Mouse (Mus musculus) cerebellum, adult 2 months (tissue): ENCODE results near the gene Zbtb22.

ENCODE experiments used
- CTCF ChIP-seq: fragments of 200-500 bp; IDR thresholded peaks from 2 replicates; pipeline ENCODE4 v1.5.1; 2011; ENCODE audit warnings: low read depth, mild to moderate bottlenecking, control low read depth, low read length, moderate library complexity, borderline replicate concordance; ENCODE audit not compliant: insufficient read depth
- POLR2A ChIP-seq: fragments of 200-500 bp; IDR thresholded peaks from 2 replicates; pipeline ENCODE4 v1.6.1; 2011; ENCODE audit warnings: low read length, control low read depth, borderline replicate concordance; ENCODE audit not compliant: insufficient read depth

- TF ChIP-seq CTCF (peak; percentile 41; the same call in 1 of the 2 replicates), POLR2A (no peak)
Measured at GRCm38 (mm10) chr17:33924577-33925283, 9.0 kb downstream of the Zbtb22 start.
